Mouse (Mus musculus) retina, postnatal 7 days (tissue): ENCODE measurements at regions not wholly inside any gene's neighbourhood (a gene's known extent, or its start where the extent isn't known, plus 50 kb on each side); places are given as distances from the start of the nearest gene placed in this dataset.

Source experiments
- DNase-seq: peaks from one replicate; pipeline ENCODE4 v3.0.0-alpha.2; 2012; ENCODE audit warnings: low read depth, low spot score

DNA sequence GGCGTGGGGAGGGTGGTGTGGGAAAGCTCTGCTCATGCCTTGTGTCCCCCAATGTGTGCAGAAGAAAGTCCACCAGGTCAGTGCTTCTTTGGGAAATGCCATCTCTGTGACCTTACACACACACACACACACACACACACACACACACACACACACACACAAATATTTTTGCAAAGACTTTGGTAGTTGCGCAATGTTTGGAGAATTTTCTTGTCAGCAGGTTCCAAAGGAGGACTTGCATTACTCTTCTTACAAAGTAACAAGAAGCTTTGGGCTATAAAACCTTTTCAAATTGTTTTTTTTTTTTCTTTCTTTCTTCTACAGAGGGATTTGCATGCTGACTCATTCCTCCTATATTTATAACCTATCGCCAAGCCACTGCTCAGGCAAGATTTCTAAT lies 59.1 kb upstream of the Npvf start:
- DNase-seq, result no peak

DNA sequence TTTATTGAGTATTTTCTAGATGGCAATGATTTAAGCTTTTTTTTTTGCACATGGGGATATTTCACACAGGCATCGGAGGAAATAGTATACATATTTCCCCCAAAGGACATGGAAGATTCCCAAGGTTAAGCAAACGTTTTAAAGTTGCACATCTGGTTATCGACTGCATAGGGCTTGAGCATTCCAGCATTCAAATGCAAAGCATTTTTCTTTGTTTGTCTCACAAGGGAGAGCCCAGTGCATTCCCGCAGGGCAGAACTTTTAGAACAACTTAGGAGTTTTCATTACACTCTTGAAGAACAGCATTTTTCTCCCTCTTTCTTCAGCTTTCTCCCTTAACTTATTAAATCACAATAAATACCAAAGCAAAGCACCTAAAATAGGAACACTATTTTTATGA lies 64.4 kb upstream of the Npvf start:
- no peak for DNase-seq

DNA sequence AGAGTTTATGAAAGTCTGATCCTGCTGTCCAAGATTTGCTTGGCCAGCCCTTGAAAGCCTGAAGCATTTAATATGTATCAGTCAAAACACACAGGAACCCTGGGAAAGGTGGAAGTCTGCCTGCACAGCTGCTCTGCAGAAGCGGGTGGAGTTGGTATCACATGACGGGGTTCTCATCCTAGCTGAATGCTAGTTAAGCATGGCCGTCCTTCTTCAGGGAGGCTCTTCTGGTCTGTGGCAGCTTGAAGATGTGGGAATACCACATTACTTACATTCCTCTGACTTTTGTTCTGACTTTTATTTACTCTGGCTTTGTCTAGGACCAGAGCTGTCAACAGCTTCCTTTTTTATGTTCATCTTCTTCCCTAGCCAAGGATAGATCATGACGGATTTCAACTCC lies 66.1 kb upstream of the Npvf start:
- DNase-seq, result no peak

DNA sequence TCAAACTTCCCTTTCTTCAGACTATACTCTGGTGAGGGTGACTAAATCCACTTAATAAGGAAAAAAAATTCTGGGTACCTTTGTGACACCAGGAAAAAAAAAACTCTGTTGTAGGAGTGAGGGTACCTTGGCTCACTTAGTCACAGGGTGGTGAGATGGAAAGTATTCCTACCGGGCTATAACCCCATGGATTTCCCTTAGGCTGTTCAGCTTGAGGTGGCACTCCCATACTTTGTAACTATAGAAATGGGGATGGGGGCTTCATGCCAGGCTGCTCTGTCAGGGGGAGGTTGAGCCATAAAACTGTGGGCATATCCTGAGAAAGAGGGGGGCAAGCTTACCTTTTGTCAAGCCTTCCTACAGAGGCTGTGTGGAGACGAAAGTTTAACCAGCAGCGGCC lies 71.4 kb upstream of the Npvf start:
- no peak for DNase-seq

DNA sequence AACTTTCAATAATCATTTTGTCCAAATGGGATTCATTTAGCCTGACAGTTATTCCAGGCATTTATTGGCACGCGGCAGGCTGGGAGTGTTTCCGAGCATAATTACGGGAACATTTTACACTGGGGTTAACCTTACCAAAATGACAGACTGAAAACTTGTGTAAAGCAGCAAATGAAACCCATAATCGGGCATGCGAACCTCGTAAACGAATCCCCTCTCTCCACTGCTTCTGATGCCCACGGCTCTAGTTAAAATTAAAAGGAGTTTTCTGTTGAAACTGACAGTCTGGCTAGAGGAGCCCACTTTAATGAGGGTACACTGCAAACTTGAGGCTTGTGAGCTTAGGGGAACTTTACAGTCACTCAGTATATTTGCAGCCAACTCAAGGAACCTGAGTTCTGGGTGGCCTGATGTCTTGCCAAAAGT lies 71.9 kb upstream of the Npvf start:
- no peak for DNase-seq

DNA sequence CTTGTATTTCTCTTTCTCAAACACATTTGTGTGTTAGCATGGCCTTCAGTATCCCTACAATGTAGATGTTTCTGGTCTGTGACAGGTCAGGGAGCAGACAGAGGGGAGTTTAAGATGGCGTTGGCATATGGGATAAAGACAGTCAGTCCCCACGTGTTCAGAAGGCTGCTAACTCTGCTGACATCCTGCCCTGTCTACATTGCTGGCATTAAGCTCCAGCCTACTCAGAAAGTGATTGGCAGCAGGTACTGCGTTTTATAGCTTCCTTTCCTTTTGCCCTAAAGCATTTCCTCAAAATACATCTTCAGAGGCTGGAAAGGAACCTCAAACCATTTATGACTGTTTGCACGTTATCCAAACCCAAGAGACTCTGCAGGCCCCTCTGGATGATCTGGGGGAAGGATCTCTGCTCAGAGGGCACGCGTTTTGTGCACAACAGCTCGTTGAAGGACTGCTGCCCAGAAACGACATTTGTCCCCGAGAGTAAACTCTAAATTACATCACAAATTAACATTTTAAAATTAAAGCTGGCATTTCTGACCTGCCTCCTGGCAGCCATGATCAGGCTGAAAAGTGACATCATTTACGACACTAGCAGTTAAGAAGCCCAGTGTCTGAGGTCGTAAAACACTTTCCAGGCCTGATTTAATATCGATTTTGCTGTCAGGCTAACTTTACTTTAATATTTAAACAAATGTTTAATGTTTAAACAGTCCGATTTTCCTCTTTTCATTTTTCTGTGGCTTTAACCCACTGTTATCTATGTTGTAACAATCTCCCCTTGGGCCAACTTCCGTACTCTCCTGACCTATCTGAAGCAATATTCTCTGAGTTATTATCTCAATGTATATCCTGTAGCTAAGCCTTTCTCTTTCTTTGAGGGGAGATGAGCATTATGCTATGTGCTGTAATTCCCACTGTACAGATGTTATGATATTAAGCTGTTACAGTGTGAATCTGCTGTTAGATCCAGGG lies 76.8 kb upstream of the Npvf start:
- no peak for DNase-seq

DNA sequence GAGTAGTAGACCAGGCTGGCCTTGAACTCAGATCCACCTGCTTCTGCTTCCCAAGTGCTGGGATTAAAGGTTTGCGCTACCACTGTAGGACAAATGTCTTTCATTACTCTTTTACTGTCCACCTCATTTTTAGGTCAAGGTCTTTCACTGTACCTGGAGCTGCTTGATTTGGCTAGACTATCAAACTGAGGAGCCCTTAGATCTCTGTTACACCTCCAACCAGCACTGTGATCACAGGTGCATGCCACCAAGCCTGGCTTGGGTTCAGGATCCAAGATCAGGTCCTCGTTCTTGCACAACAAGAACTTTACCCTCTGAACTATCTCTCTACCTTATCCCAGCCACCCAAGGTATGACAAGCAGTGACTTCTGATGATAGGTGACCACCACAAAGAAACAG lies 80.5 kb upstream of the Npvf start:
- no peak for DNase-seq

DNA sequence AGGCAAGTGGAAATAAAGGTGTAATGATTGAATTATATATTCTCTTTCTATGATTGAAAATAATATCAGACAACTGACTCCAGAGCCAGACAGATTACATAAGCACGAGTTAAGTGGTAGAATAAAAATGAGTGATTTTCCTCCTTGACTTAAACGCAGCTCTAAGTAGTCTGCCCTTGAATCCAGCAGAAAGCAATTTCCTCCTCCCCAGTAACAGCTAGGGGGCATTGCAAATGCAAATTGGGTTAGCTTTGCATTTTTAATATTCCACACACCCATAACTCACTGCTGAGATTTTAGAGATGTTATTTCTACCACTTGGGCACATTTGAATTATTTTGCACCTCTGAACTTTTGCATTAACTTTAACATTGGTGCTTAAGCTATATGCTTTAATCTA lies 81.6 kb upstream of the Npvf start:
- DNase-seq, result no peak

DNA sequence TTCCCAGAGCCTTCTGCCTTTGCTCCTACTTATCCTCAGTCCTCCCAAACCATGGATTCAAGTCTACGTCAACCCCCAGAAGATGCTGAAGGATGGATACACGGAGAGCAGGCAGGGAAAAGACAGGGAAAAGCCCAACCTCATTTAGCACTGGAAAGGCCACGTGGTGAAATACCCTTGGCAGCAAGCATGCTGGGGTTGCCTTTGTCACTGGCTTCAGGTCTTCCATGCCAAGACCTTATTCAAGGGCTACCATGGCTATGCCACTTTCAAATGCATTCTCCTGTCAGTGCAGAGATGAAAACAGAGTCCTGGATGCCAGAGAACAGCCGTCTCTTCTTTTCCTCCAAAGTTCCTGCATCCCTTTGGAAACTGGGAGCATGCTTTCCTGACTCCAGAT lies 87.8 kb upstream of the Npvf start:
- no peak for DNase-seq

DNA sequence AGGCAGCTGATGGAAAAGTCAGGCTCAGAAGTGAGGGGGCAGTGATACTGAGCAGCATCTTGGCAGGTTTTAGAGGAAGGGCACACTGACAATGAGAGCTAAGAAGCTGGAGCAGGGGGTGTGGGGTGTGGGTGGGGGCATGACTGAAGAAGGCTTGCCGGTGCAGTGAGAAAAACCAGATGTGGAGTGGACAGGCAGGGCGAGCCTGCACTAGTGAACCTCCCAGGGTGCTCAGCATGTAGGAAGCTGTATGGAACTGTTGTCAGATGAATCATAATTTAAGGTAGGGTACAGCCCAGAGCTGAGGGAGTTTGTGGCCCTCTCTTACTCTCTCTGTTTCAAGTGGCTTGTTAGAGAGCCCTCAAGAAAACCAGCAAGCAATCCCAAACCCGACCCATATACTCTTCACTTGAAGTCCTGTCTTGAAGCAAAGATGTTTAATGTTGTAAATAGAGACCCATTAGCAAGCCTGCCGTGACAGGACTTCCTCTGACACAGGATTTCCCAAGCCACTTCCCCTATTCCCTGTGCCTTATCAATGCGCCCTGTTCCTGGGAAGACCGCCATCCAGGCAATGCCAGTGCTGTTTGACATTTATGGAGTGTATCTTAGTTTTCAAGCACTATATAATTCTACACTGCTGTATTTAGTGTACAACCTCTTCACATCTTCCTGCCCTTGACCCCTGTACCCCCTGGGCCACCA lies 90.4 kb upstream of the Npvf start:
- no peak for DNase-seq

DNA sequence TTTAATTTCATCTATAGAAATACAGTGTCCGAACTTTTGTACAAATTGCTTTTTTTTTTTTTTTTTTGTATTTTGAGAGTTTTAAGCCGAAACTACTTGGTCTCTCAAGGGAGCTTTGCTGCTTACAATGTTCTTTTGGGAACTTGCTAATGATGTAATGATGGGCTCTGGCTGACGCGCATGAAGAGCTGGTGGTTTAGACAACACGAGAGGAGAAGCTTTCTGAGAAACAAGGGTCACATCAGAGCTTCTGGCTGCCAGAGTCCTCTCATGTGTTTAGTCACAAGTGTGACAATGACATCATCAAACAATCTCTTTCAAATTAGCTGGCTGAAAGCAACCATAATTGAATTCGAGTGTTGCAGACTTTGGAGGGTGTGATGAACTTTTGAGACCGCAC lies 98.9 kb upstream of the Npvf start:
- DNase-seq, result no peak

DNA sequence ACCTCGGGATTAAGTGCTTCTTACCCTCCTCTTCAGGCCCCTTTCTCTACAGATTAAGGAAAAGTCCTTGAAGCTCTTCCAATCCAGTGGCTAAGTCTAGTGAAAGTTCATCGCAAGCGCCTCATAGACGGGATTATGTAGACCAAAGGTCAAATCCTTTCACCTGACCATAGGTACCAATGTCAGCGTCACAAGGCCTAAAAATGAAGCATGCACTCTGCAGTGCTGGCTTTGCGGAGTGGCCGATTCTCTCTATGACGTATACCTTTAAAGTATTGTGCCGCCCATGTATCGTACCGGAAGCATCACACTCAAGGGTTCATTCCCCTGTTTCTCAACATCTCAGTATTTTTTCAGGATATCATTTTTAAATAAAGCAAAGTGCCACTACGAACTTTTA lies 100.5 kb upstream of the Npvf start:
- no peak for DNase-seq

DNA sequence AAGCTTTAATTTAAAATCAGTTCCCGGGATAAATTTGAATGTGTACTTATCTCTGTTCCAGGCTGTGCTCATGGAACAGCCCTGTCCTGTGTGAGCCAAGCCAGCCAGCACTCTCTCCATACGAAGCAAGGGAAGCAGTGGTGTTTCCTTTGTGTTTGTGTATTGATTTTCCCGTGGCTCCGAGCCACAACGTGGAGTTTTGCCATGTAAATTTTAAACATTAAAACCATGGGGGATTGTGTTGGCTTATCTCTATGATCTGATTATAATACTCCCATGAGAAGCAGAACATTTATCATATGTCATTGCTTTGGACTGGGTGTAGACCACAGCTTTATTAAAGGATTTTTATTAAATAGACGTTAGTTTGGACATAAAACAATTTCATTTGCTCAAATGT lies 106.1 kb upstream of the Npvf start:
- DNase-seq, result no peak

DNA sequence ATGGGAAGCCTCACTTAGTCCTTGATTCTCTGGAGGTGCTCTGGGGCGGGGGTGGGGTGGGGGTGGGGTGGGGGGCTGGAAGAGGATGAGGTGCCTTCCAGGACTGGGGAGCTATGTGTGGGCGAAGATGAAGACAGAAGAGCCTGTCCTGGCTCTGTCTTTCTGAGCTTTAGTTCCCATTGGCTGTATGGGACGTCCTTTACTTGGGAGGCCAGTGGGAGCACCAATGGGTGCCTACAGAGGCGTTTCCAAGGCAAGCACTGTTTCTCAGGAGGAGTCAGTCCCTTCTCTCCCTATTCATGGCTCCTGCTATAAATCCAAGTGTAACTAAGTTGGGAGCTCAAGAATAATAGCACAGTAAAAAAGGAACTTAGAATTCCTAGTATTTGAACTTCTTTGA lies 108.9 kb upstream of the Npvf start:
- DNase-seq, result no peak

DNA sequence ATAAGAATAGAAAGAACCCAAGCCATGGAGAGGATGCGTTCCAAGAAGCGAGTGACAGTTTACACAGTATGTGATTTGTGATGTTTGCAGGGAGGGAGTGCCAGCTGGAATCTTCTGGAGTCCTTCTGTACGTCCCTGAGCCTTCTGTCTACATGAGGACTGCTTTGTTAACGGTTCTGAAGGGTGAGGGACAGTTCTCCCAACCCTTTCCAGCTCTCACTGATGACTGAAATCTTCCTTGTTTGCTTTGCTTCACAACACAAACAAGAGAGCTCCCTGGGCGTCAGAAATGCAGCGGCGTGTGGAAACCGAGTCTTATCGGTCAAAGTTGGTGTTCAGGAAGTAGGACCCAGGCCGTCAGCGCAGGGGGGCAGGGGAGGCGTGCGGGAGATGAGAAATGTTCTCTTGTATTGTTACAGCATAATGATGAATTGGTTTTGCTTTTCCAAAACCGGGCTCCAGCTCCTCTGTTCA lies 112.2 kb upstream of the Npvf start:
- DNase-seq, result no peak

DNA sequence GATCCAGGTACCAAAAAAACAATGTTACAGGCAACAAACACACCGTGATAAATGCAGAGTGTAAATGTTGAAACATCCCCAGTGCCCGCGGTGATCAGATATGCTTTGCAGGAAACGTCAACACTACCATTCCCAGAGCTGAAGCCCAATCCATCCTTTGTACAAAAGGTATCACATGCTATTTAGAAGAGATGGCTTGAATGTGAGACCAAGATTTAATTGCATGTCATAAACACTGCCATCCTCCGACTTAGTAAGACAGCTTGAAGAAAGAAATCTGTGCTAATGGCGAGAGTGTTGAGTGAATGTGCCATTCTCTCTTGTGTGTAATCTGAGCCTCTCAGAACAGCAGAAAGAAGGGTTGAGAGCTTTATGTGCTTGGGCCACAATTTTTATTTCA lies 112.9 kb upstream of the Npvf start:
- no peak for DNase-seq

DNA sequence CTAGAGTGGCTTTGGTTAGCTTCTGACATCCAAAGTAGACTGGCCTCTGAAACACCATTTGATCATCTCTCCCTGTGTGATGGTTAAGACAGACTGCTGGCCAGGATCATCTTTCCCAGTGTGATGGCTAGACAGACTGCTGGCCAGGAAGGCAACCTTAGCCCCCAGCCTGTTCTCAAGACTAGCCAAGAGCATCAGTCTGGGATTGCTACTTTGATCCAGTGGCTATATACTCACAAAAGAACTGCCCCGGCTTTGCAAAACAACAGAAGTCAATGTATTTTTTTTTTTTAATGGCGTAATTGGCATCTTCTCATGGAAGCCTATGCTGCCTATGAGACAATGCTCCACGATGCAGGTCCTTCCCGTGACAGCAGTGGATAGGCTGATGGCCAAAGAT lies 113.6 kb upstream of the Npvf start:
- DNase-seq, result no peak

DNA sequence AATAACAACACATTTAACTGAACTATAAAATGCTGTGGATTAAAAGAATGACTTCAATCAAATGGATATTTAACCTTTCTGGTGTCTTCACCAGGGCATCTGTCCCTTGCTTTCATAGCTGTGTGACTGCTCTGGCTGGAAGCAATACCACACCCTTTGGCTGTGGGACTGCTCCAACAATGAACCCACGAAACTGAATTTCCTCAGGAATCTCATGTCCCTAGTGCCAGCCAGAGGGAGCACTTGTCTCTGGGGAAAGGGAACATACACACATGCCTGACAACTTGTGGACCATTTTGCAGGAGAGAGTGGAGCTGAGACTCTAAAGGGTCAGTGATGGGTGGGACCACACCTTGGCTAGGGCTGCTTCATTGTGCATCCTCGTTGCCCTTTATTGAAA lies 114.9 kb upstream of the Npvf start:
- DNase-seq, result no peak

DNA sequence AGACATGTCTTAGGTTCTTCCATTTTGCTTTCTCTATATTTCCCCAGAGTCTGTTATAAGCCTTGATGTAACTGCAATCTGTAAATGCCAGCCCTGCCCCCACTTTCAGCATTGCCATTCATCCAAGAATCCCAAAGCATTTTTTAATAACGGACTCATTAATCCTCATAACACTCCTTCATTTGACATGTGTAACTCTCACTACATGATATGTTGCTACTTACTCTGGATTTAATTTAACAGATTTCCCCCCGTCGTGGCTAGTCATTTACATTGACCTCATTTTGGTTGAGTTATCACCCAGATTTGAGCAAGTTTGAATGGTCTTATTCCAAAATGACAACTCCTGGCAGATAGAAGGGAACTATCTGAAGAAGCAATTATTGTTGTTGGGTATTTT lies 116.2 kb upstream of the Npvf start:
- no peak for DNase-seq

DNA sequence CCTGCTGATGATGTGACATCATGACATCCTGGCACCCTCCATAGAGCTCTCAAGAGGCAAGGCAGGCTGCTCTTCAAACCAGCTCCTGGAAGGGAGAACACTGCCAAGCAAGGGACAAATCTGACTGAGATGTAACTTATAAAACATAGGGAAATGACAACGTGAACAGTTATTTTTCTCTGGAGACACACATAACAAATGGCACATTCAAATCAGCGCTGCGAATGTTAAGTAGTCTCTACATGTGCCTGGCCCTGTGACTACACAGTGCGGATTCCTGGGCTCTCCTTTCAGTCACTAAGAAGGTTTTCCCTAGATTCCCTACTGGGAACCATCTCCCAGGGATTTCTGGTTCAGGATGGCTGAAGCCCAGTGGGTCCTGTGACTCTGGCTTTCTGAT lies 121.4 kb upstream of the Npvf start:
- DNase-seq, result no peak

DNA sequence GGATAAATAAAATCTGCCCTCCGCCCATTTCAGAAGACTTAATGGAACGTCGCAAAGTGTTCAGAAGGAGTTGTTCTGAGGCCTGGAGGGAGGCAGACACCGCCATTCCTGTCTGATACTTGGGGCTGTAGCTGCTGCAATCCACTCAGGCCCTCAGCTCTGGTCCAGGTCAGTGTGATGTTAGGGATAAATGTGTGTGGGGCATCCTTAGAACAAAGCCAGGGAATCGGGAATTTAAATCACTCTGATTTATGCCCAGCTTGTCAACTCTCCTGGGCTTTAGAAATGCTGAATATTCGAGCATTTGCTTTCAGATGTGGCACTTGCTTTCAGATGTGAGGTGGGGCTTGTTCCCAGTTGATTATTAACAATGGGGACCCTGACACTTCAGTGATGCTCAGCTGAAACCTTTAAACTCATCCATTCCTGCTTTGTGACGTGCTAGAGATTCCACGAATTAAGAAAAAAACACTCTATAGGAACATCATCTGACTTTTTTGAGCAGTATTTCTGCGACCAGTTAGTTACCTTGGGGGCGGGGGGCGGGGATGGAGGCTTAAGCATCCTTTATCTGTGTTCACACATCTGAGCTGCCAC lies 122.1 kb upstream of the Npvf start:
- no peak for DNase-seq

DNA sequence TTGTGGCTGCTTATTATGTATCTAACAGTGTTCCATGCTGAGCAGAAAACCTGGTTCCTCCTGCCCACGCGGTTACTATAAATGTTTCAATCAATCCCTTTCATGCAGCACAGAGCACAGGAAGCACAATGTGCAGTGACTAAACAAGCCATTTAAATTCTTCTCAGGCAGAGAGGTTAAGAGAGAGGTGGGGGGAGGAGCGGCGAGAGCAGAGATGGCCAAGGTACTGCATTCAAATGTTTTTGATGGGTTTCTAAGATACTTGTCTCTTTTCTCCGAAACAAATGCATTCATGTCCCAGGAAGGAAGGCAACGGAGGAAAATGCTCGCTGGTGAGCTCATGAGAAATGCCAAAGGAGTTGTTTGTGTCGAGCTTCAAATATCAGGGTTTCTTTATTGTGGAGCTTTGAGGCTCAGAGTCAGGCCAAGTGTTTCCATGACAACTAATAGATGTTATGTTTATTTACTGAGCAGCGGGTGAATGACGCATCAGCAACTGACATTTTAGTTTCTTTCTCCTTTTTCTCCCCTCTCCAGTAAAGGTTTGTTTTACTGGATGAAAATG lies 122.8 kb upstream of the Npvf start:
- no peak for DNase-seq
